Mouse (Mus musculus): ENCODE measurements around the gene Metap1d. TPM values are rescaled to one million over a fixed set of nuclear protein-coding genes. Genes with fewer than 3 reads are reported as not detected.
A peak's percentile ranks its signal among the peaks of the same experiment; 100 is the strongest.

Gene Metap1d
- polyA plus RNA-seq, 1 experiment from 2014 or later, result 46.8 TPM

GRCm38 (mm10) chr2:71499276-71500230 is 46.5 kb downstream of the Metap1d start:
- ATAC-seq (ENCODE audit: insufficient number of reproducible peaks, insufficient read depth, low FRiP score, low TSS enrichment), result no peak
- Histone ChIP-seq H3K27ac (peak overlapping the region; percentile 54; the same call in 1 of the 2 replicates), H3K4me2 (replicated peaks) (no peak overlapping the region), H3K4me3 (no peak overlapping the region), H3K4me1 (peaks cover 25% of the 10 kb centered on the region), H3K9ac (no peak overlapping the region), H3K9me3 (no peaks in the 10 kb centered on the region), H3K27me3 (no peaks in the 10 kb centered on the region), H3K36me3 (no peaks in the 10 kb centered on the region)
- WGBS, result 34% methylated on average over 16 of the region's 16 CpGs

GRCm38 (mm10) chr2:71504852-71505251 is 51.8 kb downstream of the Metap1d start:
- 72% methylated on average over 9 of the region's 9 CpGs for WGBS
- no peak overlapping the region for H3K9ac ChIP-seq

DNA sequence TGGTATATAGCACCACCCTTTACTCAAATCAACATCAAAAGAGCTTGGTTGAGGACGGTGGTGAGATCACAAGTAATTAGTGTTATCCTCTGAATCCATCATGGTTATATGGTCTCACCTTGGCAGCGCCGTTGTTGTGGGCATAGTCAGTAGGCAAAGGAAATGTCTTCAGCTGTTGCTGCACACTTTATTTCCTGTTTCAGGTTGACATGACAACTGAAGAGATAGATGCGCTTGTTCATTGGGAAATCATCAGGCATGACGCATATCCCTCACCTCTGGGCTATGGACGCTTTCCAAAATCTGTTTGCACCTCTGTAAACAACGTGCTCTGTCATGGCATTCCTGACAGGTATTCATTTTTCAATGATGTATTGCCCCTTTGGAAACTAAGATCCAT is 58.1 kb downstream of the Metap1d start:
- no peak overlapping the region for H3K4me3 ChIP-seq
- H3K4me2 ChIP-seq (replicated peaks), result no peak overlapping the region
- peaks cover 9% of the 10 kb centered on the region; the same call in 1 of the 2 replicates for H3K4me1 ChIP-seq
- WGBS, result 83% methylated on average over 7 of the region's 7 CpGs
- H3K27me3 ChIP-seq, result no peaks in the 10 kb centered on the region; the same call in 1 of the 2 replicates
- no peak for ATAC-seq (ENCODE audit: insufficient number of reproducible peaks, insufficient read depth, low FRiP score, low TSS enrichment)
- H3K36me3 ChIP-seq, result no peaks in the 10 kb centered on the region
- H3K27ac ChIP-seq, result no peak overlapping the region
- H3K9ac ChIP-seq, result no peak overlapping the region
- no peaks in the 10 kb centered on the region for H3K9me3 ChIP-seq

More at GRCm38 (mm10) chr2:71504852-71505251, 51.8 kb downstream of the Metap1d start:
- no peak for ATAC-seq (ENCODE audit: insufficient number of reproducible peaks, insufficient read depth, low FRiP score, low TSS enrichment)
- Histone ChIP-seq H3K27me3 (no peaks in the 10 kb centered on the region; the same call in 1 of the 2 replicates), H3K4me1 (peaks cover 13% of the 10 kb centered on the region; the same call in 1 of the 2 replicates), H3K36me3 (no peaks in the 10 kb centered on the region), H3K27ac (no peak overlapping the region), H3K4me3 (no peak overlapping the region), H3K4me2 (replicated peaks) (no peak overlapping the region), H3K9me3 (no peaks in the 10 kb centered on the region)

DNA sequence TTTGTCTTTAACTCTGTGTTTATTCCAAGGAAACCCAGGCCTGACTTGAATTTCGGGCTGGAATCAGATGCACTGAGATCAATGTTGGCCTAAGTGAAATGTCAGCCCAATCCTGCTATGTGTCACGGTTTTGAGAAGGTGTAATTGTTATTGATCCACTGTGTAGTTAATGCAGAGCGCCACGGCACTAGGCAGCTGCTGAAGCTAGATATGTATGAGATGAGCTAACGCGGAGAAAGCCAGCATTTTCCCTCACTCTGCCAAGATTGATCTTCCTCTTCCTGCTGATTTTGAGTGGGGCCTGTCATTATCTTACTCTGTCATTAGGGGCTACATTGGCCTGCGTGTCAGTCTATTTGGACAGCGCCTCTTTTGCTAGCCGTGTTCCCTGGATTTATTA is 59.2 kb downstream of the Metap1d start:
- no peaks in the 10 kb centered on the region for H3K36me3 ChIP-seq
- WGBS, result 55% methylated on average over 9 of the region's 9 CpGs
- no peak overlapping the region for H3K4me3 ChIP-seq
- no peaks in the 10 kb centered on the region; the same call in 1 of the 2 replicates for H3K27me3 ChIP-seq
- H3K27ac ChIP-seq, result no peak overlapping the region
- peaks cover 3% of the 10 kb centered on the region; the same call in 1 of the 2 replicates for H3K4me1 ChIP-seq
- no peak overlapping the region for H3K9ac ChIP-seq
- ATAC-seq (ENCODE audit: insufficient number of reproducible peaks, insufficient read depth, low FRiP score, low TSS enrichment), result no peak
- H3K9me3 ChIP-seq, result no peaks in the 10 kb centered on the region
- no peak overlapping the region for H3K4me2 ChIP-seq (replicated peaks)

DNA sequence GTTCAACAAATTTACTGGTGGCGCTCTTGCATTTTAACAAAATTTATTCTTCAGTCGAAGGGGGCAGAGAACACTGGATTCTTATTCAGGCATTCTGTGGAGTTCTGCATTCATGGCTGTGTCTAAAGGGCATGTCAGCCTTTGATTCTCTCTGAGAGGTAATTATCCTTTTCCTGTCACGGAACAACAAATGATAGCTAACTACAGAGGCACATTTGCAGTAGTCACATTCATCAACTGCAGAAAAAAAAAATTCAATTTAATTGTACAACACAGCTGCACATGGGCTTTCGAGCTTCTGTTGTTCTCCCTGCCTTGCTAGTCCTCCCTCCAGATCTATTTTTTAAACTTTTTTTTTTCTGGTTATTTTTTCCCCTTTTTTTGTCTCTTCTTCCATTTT is 63.9 kb downstream of the Metap1d start:
- no peak overlapping the region for H3K9ac ChIP-seq
- no peak for ATAC-seq (ENCODE audit: insufficient number of reproducible peaks, insufficient read depth, low FRiP score, low TSS enrichment)
- no peak overlapping the region for H3K4me3 ChIP-seq
- no peaks in the 10 kb centered on the region for H3K36me3 ChIP-seq
- H3K27me3 ChIP-seq, result no peaks in the 10 kb centered on the region
- no peaks in the 10 kb centered on the region for H3K4me1 ChIP-seq
- H3K27ac ChIP-seq, result no peak overlapping the region
- no peak overlapping the region for H3K4me2 ChIP-seq (replicated peaks)
- WGBS, result 31% methylated on average over 4 of the region's 4 CpGs
- no peaks in the 10 kb centered on the region for H3K9me3 ChIP-seq

DNA sequence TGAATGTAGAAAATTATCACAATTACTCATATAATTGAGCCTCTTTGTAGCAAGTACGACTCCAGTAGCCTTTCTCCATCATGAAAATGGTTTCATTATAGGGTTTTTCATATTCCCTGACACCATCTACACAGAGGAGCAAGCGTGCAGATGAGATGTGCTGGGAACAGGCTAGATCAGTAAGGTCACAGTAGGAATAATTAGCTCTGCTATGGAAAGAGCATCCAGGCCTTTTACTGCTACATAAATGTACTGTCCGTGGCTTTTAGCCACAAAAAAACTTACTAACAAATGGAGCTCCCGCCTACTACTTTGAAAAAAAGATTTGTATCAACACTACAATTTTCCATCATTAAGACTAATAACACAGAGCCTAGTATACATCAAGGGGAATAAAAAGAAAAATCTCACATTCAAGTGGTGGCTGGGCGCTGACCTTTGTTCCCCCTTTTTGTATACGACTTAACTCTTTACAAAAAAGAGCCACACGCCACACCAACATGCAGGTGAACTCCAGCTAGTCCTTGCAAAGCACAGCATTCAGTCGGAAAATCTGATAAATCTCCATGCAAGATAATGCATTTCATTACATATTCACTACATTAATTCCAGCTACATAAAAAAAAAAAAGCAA is 64.5 kb downstream of the Metap1d start:
- no peaks in the 10 kb centered on the region for H3K4me1 ChIP-seq
- no peak overlapping the region for H3K4me2 ChIP-seq (replicated peaks)
- H3K36me3 ChIP-seq, result no peaks in the 10 kb centered on the region
- no peaks in the 10 kb centered on the region for H3K9me3 ChIP-seq
- no peak overlapping the region for H3K27ac ChIP-seq
- no peak overlapping the region for H3K4me3 ChIP-seq
- peaks cover 2% of the 10 kb centered on the region; the same call in 1 of the 2 replicates for H3K27me3 ChIP-seq
- H3K9ac ChIP-seq, result no peak overlapping the region
- 51% methylated on average over 8 of the region's 8 CpGs for WGBS
- ATAC-seq (ENCODE audit: insufficient number of reproducible peaks, insufficient read depth, low FRiP score, low TSS enrichment), result no peak

GRCm38 (mm10) chr2:71522871-71523270 is 69.8 kb downstream of the Metap1d start:
- ATAC-seq (ENCODE audit: insufficient number of reproducible peaks, insufficient read depth, low FRiP score, low TSS enrichment), result no peak
- 0 out of 2 replicates have a peak, but pooled peaks cover 11% of the 10 kb centered on the region for H3K4me1 ChIP-seq
- H3K9me3 ChIP-seq, result no peaks in the 10 kb centered on the region
- no peak overlapping the region for H3K4me3 ChIP-seq
- no peaks in the 10 kb centered on the region for H3K36me3 ChIP-seq
- no peak overlapping the region for H3K27ac ChIP-seq
- 31% methylated on average over 4 of the region's 4 CpGs for WGBS
- no peak overlapping the region for H3K4me2 ChIP-seq (replicated peaks)
- no peak overlapping the region for H3K9ac ChIP-seq
- H3K27me3 ChIP-seq, result peaks cover 46% of the 10 kb centered on the region

GRCm38 (mm10) chr2:71523431-71523830 is 70.4 kb downstream of the Metap1d start:
- H3K27me3 ChIP-seq, result peaks cover 48% of the 10 kb centered on the region
- no peaks in the 10 kb centered on the region for H3K9me3 ChIP-seq
- H3K9ac ChIP-seq, result no peak overlapping the region
- no peak for ATAC-seq (ENCODE audit: insufficient number of reproducible peaks, insufficient read depth, low FRiP score, low TSS enrichment)
- 38% methylated on average over 4 of the region's 4 CpGs for WGBS
- H3K4me1 ChIP-seq, result 0 out of 2 replicates have a peak, but pooled peaks cover 11% of the 10 kb centered on the region
- H3K4me3 ChIP-seq, result no peak overlapping the region
- H3K4me2 ChIP-seq (replicated peaks), result no peak overlapping the region
- H3K36me3 ChIP-seq, result no peaks in the 10 kb centered on the region
- no peak overlapping the region for H3K27ac ChIP-seq

DNA sequence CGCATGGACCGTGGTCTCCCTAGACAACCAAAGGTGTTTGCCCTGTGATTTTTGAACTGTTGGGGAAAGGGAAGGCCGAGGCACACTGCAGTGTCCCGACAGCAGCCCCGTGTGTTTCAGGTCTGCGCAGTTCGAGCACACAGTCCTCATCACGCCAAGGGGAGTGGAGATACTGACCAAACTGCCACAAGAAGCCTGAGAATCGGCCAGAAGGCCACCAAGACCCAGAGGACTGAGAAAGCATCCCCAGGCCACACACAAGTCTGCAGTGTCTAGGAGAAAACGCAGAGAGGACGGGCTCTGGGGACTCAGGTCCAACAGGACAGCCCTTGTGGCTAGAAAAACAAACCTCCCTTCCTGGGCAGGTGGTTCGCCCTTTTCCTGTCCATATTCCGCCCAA is 71.7 kb downstream of the Metap1d start:
- no peak overlapping the region for H3K9ac ChIP-seq
- no peaks in the 10 kb centered on the region for H3K9me3 ChIP-seq
- H3K4me2 ChIP-seq (replicated peaks), result no peak overlapping the region; the same call in 1 of the 2 replicates
- no peak overlapping the region for H3K4me3 ChIP-seq
- ATAC-seq (ENCODE audit: insufficient number of reproducible peaks, insufficient read depth, low FRiP score, low TSS enrichment), result no peak
- H3K27me3 ChIP-seq, result peaks cover 60% of the 10 kb centered on the region
- H3K4me1 ChIP-seq, result 0 out of 2 replicates have a peak, but pooled peaks cover 18% of the 10 kb centered on the region
- 22% methylated on average over 13 of the region's 13 CpGs for WGBS
- H3K36me3 ChIP-seq, result no peaks in the 10 kb centered on the region
- no peak overlapping the region for H3K27ac ChIP-seq

DNA sequence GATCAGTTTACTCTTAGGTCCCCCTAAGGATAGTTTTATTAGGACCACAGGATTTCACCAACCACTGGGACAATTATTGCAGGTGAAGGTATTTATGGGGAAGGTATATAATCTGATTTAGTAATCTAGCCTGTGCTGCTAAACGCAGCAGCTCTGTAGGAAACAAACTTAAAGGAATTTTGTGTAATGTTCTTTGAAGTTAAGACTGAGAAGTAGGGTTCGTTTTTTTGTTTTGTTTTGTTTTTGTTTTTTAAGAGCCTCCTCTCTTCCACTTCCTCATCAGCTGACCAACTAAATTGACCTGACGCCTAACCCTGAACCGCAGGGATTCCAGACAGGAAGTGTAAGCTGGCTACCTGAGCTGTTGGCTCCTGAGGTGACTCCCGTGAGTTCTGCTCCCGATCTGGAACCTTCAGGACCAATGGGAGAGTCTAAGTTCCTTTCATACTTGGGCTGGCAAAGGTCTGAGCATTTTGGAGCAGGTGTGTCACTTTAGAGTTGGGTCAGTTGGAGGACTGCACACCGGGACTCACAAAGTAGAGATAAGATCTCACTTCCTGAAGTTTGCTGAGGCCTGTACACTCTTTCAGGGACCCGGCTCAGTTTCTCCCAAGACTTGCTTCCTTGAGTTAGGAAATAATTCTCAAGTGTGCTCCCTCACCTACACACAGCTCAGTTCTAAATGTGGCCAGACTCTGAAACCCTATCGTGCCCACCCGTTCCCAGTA is 73.7 kb downstream of the Metap1d start:
- Histone ChIP-seq H3K9ac (0 out of 2 replicates have a peak overlapping the region, but pooled peaks have one; percentile 27), H3K4me1 (0 out of 2 replicates have a peak, but pooled peaks cover 18% of the 10 kb centered on the region), H3K4me2 (replicated peaks) (peak overlapping the region; percentile 82), H3K9me3 (no peaks in the 10 kb centered on the region), H3K36me3 (no peaks in the 10 kb centered on the region), H3K4me3 (peak overlapping the region; percentile 22), H3K27ac (peak overlapping the region; percentile 88; the same call in 1 of the 2 replicates), H3K27me3 (peaks cover 78% of the 10 kb centered on the region)
- no peak for ATAC-seq (ENCODE audit: insufficient number of reproducible peaks, insufficient read depth, low FRiP score, low TSS enrichment)
- WGBS, result 4% methylated on average over 10 of the region's 10 CpGs
